Mouse (Mus musculus): ENCODE results near the gene 4930518I15Rik.
"Not testable (repeated sequence)": the region's sequence is repeated elsewhere in the genome, so short reads cannot be mapped to it uniquely, and the experiment has no call there.

Gene 4930518I15Rik

DNA sequence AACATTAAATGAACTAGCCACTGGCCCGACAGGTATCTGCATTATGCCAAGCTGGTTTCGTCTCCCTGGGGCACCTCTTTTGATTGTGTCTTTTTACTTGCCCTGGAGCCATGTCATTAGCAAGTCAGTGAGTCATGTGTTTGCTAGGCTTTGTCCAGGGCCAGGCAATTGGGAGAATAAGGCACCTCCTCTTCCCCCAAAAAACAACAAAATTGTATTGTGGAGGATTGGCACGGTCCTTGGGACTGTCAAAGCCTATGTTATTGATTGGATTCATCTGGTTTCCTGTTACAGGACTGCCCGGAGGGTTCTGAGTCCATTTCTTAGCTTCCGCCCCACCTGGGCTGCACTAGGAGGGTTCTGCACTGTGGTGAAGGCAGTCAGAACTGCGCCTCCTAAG, 10.1 kb downstream of the 4930518I15Rik start:
- no peak for ATAC-seq (ENCODE audit: insufficient number of reproducible peaks, low FRiP score, low TSS enrichment)

- no peak for ATAC-seq (ENCODE audit: insufficient number of reproducible peaks, low FRiP score, low TSS enrichment)
Observed at GRCm38 (mm10) chr2:156844715-156845114, 13.0 kb downstream of the 4930518I15Rik start.

- no peak for ATAC-seq (ENCODE audit: insufficient number of reproducible peaks, low FRiP score, low TSS enrichment)
Observed at GRCm38 (mm10) chr2:156843331-156843730, 14.4 kb downstream of the 4930518I15Rik start.

- ATAC-seq (ENCODE audit: insufficient number of reproducible peaks, low FRiP score, low TSS enrichment), result no peak
Observed at GRCm38 (mm10) chr2:156842711-156843110, 15.0 kb downstream of the 4930518I15Rik start.

DNA sequence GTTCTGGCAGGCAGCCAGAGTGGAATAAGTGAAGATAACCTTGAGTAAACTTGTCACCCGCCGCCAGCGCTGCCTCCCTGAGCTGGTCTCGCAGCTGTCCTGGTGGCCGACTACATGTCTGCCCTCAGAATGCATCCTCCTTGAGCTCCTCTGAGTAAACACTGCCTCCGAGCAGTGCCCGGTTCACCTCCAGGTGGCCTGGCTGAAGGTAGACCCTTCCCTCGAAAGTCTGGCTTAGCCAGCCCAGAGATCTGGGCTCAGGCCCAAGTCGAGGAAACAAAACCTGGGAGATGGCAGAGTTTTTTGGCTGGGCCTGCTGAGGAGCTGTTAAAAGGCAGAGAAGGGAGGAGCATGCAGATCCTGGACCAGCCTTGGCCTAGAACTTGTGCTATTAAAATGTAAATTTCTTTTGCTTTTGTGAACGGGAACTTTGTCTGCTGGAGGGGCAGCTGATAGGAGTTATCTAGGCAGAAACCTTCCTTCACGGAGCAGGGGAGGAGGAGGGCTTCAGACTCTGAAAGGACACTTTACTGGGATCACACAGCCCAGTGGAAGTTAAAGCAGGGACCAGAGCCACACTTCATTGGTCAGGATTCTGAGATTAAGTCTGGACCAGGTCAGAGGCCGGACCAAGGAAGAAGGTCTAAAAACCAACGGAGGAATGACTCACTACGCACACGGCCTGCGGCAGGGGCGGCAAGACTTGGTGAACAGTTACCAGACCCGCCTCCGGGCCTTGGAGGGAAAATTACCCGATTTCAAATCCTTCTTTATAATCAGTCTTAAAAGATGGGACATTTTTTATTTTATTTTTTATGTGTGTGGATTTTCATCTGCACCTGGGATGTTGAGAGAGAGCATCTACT, 15.7 kb downstream of the 4930518I15Rik start:
- ATAC-seq (ENCODE audit: insufficient number of reproducible peaks, low FRiP score, low TSS enrichment), result no peak

DNA sequence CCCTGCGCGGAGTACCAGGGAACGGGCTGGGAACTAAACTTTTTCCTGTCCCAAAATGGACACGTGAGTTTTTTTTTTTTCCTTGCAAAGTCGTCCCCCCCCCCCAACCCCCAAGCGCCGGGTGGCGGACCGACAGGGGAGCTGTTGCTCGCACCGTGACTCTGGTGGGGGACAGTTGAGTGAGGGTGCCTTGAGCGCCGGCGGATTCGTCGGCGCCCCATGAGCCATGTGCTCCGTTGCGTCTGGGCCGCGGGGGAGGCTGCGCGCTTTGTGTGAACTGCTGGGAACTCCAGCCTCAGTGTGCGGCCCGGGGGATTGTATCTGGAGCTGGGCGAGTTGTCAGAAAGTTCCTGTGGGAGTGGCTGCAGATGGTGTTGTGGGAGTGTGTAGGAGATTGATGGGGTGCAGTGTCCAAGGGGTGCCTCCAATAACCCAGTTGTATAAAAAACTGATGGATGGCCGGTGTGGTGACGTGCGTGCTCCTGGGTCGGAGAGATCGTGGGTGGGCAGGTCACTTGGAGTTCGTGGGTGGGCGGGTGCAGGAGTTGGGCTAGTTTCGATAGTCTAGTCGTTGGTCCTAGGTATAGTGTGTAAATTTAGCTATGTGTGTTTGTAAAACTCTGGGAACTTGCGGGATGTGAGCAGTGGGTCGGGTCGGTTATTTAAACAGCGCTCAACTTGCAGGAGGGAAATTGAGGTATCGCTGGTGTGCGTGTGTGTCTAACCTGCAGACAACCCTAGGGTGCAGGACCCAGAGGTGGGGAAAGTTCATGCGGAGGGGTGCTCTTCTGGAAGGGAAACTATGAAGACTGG, 16.5 kb downstream of the 4930518I15Rik start:
- no peak for ATAC-seq (ENCODE audit: insufficient number of reproducible peaks, low FRiP score, low TSS enrichment)

- no peak for ATAC-seq (ENCODE audit: insufficient number of reproducible peaks, low FRiP score, low TSS enrichment)
Observed at GRCm38 (mm10) chr2:156840301-156841027, 17.3 kb downstream of the 4930518I15Rik start.

DNA sequence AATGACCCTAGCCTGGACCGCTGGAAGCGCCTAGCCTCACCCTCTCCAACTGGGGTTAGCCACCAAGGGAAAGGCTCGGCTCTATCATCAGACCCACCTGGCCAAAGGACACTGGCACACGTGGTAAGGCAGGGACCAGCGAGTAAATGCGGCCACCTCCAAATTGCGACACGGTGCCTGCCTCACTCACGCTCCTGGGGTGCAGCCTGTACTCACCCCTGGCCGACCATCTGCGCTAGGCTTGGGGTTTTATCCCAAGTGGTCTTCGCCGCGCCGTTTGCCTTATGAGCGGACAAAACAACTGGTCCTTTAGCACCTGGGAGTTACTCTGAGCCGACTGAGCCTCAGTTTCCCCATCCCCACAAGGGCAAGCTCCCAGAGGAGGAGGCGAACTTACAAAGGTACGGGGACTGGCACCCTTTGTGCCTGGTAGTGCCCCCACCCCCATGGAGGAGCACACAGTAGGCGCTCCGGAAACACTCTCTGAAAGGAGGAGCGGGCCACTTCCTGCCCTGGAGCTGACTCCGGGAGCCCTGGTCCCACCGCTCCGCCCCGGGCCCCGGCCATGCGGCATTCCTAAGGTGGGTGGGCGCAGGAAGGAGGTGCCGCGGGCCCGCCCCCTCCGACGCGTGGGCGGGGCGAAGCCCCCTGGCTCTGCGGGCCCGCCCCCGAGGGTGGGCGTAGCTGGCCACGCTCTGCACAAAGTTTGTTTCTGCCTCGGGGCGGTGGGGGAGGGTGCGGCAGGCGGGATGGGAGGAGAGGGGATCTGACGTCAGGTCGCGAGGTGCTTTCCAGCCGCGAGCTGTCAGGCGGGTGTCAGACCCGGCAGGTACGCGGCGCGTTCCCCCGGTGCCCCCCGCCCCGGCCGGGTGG, 18.2 kb downstream of the 4930518I15Rik start, which contains the start of gene Tgif2:
Tgif2 (plus strand) TSS at position 689 of the 873 bp plus-strand sequence.
- no peak for ATAC-seq (ENCODE audit: insufficient number of reproducible peaks, low FRiP score, low TSS enrichment)

- no peak for ATAC-seq (ENCODE audit: insufficient number of reproducible peaks, low FRiP score, low TSS enrichment)
Observed at GRCm38 (mm10) chr2:156838839-156839238, 18.9 kb downstream of the 4930518I15Rik start.

DNA sequence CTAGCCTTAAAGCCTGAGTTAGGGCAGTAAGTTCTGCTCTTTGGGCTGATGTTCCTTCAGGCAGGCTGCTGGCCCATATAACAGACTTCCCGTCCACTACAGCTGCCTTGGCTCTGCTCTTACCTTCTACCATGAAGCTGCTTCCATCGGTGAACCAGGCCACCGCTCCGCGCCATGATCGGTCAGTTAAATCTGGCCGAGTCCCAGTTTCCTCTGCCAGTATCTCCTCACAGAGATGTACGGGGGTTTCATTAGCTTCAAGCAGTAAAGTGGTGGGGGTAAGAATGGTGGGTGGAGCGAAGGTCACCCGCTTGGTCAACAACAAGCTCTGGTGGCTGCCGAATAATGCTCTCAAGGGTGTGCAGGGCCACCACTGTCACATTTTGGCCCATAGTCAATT, 23.4 kb downstream of the 4930518I15Rik start:
- ATAC-seq (ENCODE audit: insufficient number of reproducible peaks, low FRiP score, low TSS enrichment), result no peak

DNA sequence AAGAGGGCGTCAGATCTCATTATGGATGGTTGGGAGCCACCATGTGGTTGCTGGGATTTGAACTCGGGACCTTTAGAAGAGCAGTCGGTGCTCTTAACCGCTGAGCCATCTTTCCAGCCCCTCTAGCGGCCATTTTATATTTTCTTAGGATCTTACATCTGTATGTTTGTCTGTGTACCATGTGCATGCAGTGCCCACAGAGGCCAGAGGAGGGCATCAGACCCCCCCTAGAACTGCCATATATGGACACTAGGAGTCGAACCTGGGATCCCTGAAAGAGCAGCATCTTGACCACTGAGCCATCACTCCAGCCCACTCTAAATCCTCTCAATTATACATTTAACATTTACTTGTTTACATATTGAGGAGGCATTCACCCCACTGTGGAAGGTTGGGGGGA, 32.6 kb downstream of the 4930518I15Rik start:
- ATAC-seq (ENCODE audit: insufficient number of reproducible peaks, low FRiP score, low TSS enrichment), result not testable (repeated sequence)

DNA sequence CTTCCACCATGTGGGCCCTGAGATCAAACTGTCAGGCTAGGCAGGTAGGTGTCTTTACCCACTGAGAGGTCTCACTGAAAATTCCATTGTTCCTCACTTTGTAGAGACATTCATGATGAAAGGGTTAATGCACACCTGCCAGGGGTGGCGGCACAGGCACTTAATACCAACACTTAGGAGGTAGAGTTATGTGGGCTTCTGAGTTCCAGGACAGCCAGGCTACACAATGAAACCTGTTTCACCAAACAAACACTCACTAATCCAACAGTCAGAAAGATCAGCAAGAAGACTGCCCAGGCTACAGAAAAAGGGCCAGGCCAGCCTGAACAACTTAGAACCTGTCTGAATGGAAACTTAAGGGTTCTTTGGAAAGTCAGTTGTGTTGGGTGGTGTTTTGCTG, 41.6 kb downstream of the 4930518I15Rik start:
- ATAC-seq (ENCODE audit: insufficient number of reproducible peaks, low FRiP score, low TSS enrichment), result no peak

- ATAC-seq (ENCODE audit: insufficient number of reproducible peaks, low FRiP score, low TSS enrichment), result no peak
Observed at GRCm38 (mm10) chr2:156815412-156815811, 42.3 kb downstream of the 4930518I15Rik start.

- no peak for ATAC-seq (ENCODE audit: insufficient number of reproducible peaks, low FRiP score, low TSS enrichment)
Observed at GRCm38 (mm10) chr2:156814893-156815292, 42.9 kb downstream of the 4930518I15Rik start.

DNA sequence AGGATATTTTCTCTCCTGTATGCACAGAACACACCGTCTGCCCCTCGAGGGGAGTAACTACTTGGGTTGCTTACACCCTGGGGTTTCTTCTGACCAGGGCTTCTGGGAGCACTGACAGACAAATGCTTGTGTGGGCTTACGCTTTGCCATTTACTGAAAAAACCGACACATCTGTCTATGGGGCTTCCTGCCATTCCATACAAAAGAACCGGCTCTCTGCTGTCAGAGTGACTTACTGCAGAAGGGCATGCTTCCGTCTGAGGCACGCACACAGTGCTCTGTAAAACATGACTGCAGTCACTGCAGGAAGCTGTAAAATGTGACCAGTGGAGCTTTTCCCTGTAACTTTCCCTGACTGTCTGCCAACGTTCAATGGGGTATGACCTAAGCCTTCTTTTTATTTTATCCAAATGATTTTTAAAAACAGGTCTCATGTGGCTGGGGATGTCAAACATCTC, 43.4 kb downstream of the 4930518I15Rik start:
- ATAC-seq (ENCODE audit: insufficient number of reproducible peaks, low FRiP score, low TSS enrichment), result no peak

- no peak for ATAC-seq (ENCODE audit: insufficient number of reproducible peaks, low FRiP score, low TSS enrichment)
Observed at GRCm38 (mm10) chr2:156811556-156811955, 46.2 kb downstream of the 4930518I15Rik start.

GRCm38 (mm10) chr2:156810716-156811115, 47.0 kb downstream of the 4930518I15Rik start:
- ATAC-seq (ENCODE audit: insufficient number of reproducible peaks, low FRiP score, low TSS enrichment), result no peak

- no peak for ATAC-seq (ENCODE audit: insufficient number of reproducible peaks, low FRiP score, low TSS enrichment)
Observed at GRCm38 (mm10) chr2:156809579-156809978, 48.2 kb downstream of the 4930518I15Rik start.

- ATAC-seq (ENCODE audit: insufficient number of reproducible peaks, low FRiP score, low TSS enrichment), result no peak
Observed at GRCm38 (mm10) chr2:156806886-156807285, 50.9 kb downstream of the 4930518I15Rik start.

Measured in cerebellum, adult (tissue).